In genomic region chr9:123932911-123933675, GRCm38 (mm10) we compare ENCODE assay signal across 33 mouse cellular contexts. TPM values are rescaled to one million over a fixed set of nuclear protein-coding genes. Genes with fewer than 3 reads are reported as not detected.
DNase-seq lines count a peak whose midpoint lies in the region; ATAC-seq and TF ChIP-seq lines count a peak whose summit lies in the region.
"Had no signal": no experiment of that assay in that cellular context is flagged by ENCODE, and none has a peak within 500 bp of the region (broad histone marks: within the 10 kb centered on the region; RNA-seq: fewer than 3 reads in every experiment).

No protein-coding gene starts in this region.

- peaks cover 34% of the 10 kb centered on the region for H3K36me3 ChIP-seq in ES-E14 (ENCODE audit: control insufficient read depth, insufficient read depth, low read length, poor library complexity, severe bottlenecking)
- no peaks in the 10 kb centered on the region for H3K36me3 ChIP-seq in macrophage (ENCODE audit: inconsistent target)
- H3K36me3 ChIP-seq in heart, adult 2 months (ENCODE audit: control insufficient read depth, insufficient read depth, low read length) = no peaks in the 10 kb centered on the region
- no peaks in the 10 kb centered on the region for H3K36me3 ChIP-seq in midbrain, postnatal 0 days (ENCODE audit: insufficient read depth, low read length)
- H3K36me3 ChIP-seq: forebrain, embryonic 10.5 days; heart, embryonic 13.5 days; hindbrain, embryonic 13.5 days; intestine, embryonic 15.5 days; midbrain, embryonic 13.5 days; neural tube, embryonic 12.5 days had no signal

- H3K27ac ChIP-seq in ES-E14 (ENCODE audit: insufficient read depth, low read depth, low read length, poor library complexity, severe bottlenecking) = no peak overlapping the region
- H3K27ac ChIP-seq in bone marrow macrophage, adult 2 months (ENCODE audit: insufficient read depth, low read depth, low read length) = peak overlapping the region; percentile 97
- H3K27ac ChIP-seq in macrophage = peak overlapping the region; percentile 99
- H3K27ac ChIP-seq in heart, adult 2 months = no peak overlapping the region
- no peak overlapping the region for H3K27ac ChIP-seq in midbrain, postnatal 0 days (ENCODE audit: low read depth, low read length)
- H3K27ac ChIP-seq: forebrain, embryonic 10.5 days; heart, embryonic 13.5 days; hindbrain, embryonic 13.5 days; intestine, embryonic 15.5 days; midbrain, embryonic 13.5 days; neural tube, embryonic 12.5 days had no signal

- no peak overlapping the region for H3K9ac ChIP-seq in ES-E14 (ENCODE audit: insufficient read depth, low read depth, low read length, poor library complexity, severe bottlenecking)
- no peak overlapping the region for H3K9ac ChIP-seq in heart, adult 2 months (ENCODE audit: low read depth, low read length)
- H3K9ac ChIP-seq in midbrain, postnatal 0 days (replicated peaks; ENCODE audit: low read length, poor library complexity, severe bottlenecking) = no peak overlapping the region
- H3K9ac ChIP-seq: forebrain, postnatal 0 days; heart, embryonic 13.5 days; hindbrain, embryonic 13.5 days; intestine, embryonic 15.5 days; midbrain, embryonic 13.5 days; neural tube, embryonic 12.5 days had no signal

- intact Hi-C loops in heart, adult 2 months (cut with DNase I) = no loop called here

- peaks cover 78% of the 10 kb centered on the region for H3K9me3 ChIP-seq in ES-E14 (ENCODE audit: control insufficient read depth, insufficient read depth, low read depth, low read length)
- H3K9me3 ChIP-seq in midbrain, postnatal 0 days (ENCODE audit: low read length) = no peaks in the 10 kb centered on the region
- H3K9me3 ChIP-seq: forebrain, embryonic 10.5 days; heart, embryonic 13.5 days; hindbrain, embryonic 13.5 days; intestine, embryonic 15.5 days; megakaryocyte, embryonic 14.5 days; midbrain, embryonic 13.5 days; neural tube, embryonic 12.5 days had no signal

- no peaks in the 10 kb centered on the region for H3K79me2 ChIP-seq in macrophage (ENCODE audit: inconsistent target)
- H3K79me2 ChIP-seq in heart, adult 2 months (replicated peaks; ENCODE audit: control insufficient read depth, insufficient read depth, low read length) = no peaks in the 10 kb centered on the region

- in situ Hi-C loops in ES-E14 (cut with MboI; ENCODE audit: low sequenced_read_pairs in 2 of 2, unreplicated experiment in 2 of 2) = no loop called here

- ATAC-seq in midbrain, postnatal 0 days (ENCODE audit: low FRiP score) = no peak
- ATAC-seq: forebrain, postnatal 0 days; intestine, embryonic 15.5 days; midbrain, embryonic 13.5 days had no signal

- no peaks in the 10 kb centered on the region for H3K27me3 ChIP-seq in heart, adult 2 months (ENCODE audit: control insufficient read depth, insufficient read depth, low read length)
- no peaks in the 10 kb centered on the region for H3K27me3 ChIP-seq in midbrain, postnatal 0 days (ENCODE audit: insufficient read depth, low read length)
- H3K27me3 ChIP-seq: heart, embryonic 13.5 days; hindbrain, embryonic 13.5 days; intestine, embryonic 15.5 days; megakaryocyte, embryonic 14.5 days; midbrain, embryonic 13.5 days; neural tube, embryonic 12.5 days had no signal

- TF ChIP-seq CTCF in bone marrow macrophage, adult 2 months (IDR thresholded peaks at IDR 0.05; ENCODE audit: low read depth, low read length) = no peak
- TF ChIP-seq CTCF in heart, adult 2 months (IDR thresholded peaks at IDR 0.05) = no peak
- no peak for TF ChIP-seq CTCF in midbrain, postnatal 0 days (IDR thresholded peaks at IDR 0.05)

- H3K4me2 ChIP-seq in midbrain, postnatal 0 days (ENCODE audit: low read depth, low read length, poor library complexity, severe bottlenecking) = no peak overlapping the region
- H3K4me2 ChIP-seq: heart, embryonic 13.5 days; hindbrain, embryonic 13.5 days; intestine, embryonic 15.5 days; midbrain, embryonic 13.5 days; neural tube, embryonic 12.5 days had no signal

- H3K4me3 ChIP-seq in ES-E14 (ENCODE audit: insufficient read depth in 1 of 2, low read depth in 1 of 2, low read length in 2 of 2, poor library complexity in 1 of 2, severe bottlenecking in 1 of 2) = no peak overlapping the region
- no peak overlapping the region for H3K4me3 ChIP-seq in bone marrow macrophage, adult 2 months (ENCODE audit: insufficient read depth, low read length)
- H3K4me3 ChIP-seq in macrophage (ENCODE audit: inconsistent target) = no peak overlapping the region
- no peak overlapping the region for H3K4me3 ChIP-seq in heart, adult 2 months
- no peak overlapping the region for H3K4me3 ChIP-seq in midbrain, postnatal 0 days (ENCODE audit: low read depth, low read length)
- H3K4me3 ChIP-seq: forebrain, embryonic 10.5 days; heart, embryonic 13.5 days; hindbrain, embryonic 13.5 days; intestine, embryonic 15.5 days; megakaryocyte, embryonic 14.5 days; midbrain, embryonic 13.5 days; neural tube, embryonic 12.5 days had no signal

- WGBS in macrophage (ENCODE audit: missing documents) = 74% methylated on average over 19 of the region's 19 CpGs
- 87% methylated on average over 19 of the region's 19 CpGs for WGBS in heart, adult 2 months
- 96% methylated on average over 19 of the region's 19 CpGs for whole genome bisulfite sequencing in midbrain, postnatal 0 days

- TF ChIP-seq POLR2A in bone marrow macrophage, adult 2 months (IDR thresholded peaks at IDR 0.05; ENCODE audit: borderline replicate concordance, low read depth, low read length) = no peak
- no peak for TF ChIP-seq POLR2A in heart, adult 2 months (IDR thresholded peaks at IDR 0.05; ENCODE audit: insufficient read depth, low read depth, low read length)

- no peak for TF ChIP-seq EP300 in heart, adult 2 months (IDR thresholded peaks at IDR 0.05; ENCODE audit: insufficient read depth, low read depth, low read length)

- DNase-seq in CD4-positive helper T cell, adult 2 months (ENCODE audit: low read depth, low spot score) = peak; percentile 54
- DNase-seq in ES-E14 (ENCODE audit: low read depth, low spot score) = peak; percentile 19
- DNase-seq in lung, adult 18-20 months = no peak
- no peak for DNase-seq in heart, adult 2 months
- DNase-seq in midbrain, postnatal 0 days (ENCODE audit: low spot score) = no peak
- DNase-seq: adrenal gland, postnatal 25 days; cerebellum, adult 11-12 months; cerebellum, postnatal 10 days; forebrain, postnatal 0 days; gastrocnemius, postnatal 25 days; heart, adult 18-20 months; kidney, adult 9 months; kidney, postnatal 14 days; layer of hippocampus, postnatal 36 days; lung, adult 2 months; lung, postnatal 14 days; retina, postnatal 1 day; thymus, postnatal 14 days had no signal

- no peaks in the 10 kb centered on the region for H3K4me1 ChIP-seq in ES-E14 (ENCODE audit: control insufficient read depth in 2 of 2, insufficient read depth in 2 of 2, low read length in 2 of 2, poor library complexity in 1 of 2)
- peaks cover 61% of the 10 kb centered on the region for H3K4me1 ChIP-seq in bone marrow macrophage, adult 2 months (ENCODE audit: control insufficient read depth, insufficient read depth, low read length)
- peaks cover 4% of the 10 kb centered on the region for H3K4me1 ChIP-seq in heart, adult 2 months (ENCODE audit: control insufficient read depth, insufficient read depth, low read length)
- H3K4me1 ChIP-seq in midbrain, postnatal 0 days (ENCODE audit: insufficient read depth, low read length) = no peaks in the 10 kb centered on the region
- H3K4me1 ChIP-seq: hindbrain, embryonic 13.5 days; intestine, embryonic 15.5 days; midbrain, embryonic 13.5 days had no signal

TF ChIP-seq in ES-E14, 5 proteins besides CTCF, POLR2A, EP300 and RAD21:
- TF ChIP-seq ZC3H11A (IDR thresholded peaks at IDR 0.05; ENCODE audit: borderline replicate concordance, low read depth, low read length) (no peak), CHD2 (IDR thresholded peaks at IDR 0.05; ENCODE audit: low read depth, low read length) (no peak), HCFC1 (IDR thresholded peaks at IDR 0.05; ENCODE audit: borderline replicate concordance, insufficient read depth, low read length) (no peak), ZNF384 (IDR thresholded peaks at IDR 0.05; ENCODE audit: low read depth, low read length) (no peak), MAFK (IDR thresholded peaks at IDR 0.05; ENCODE audit: insufficient read depth, low read depth, low read length) (no peak)

RNA-seq across cellular contexts. Expression of gene Ccr1, which starts 35.4 kb away (rescaled TPM):
- total RNA-seq in ES-E14 (2012; rRNA removed) = not detected in 2 replicates
- 6.0 and 6.5 TPM in 2 replicates for polyA plus RNA-seq in bone marrow macrophage, adult 2 months (2012; ENCODE audit: insufficient read depth, insufficient read length, missing spikeins)
- 100 to 1,000 TPM in 1 of 26 experiments, 10 to 100 TPM in 15, 1 to 10 TPM in 10; 3.2 to 114 (median 15.1) TPM for total RNA-seq in macrophage (2018; cell fraction: chromatin; rRNA removed)
- 100 to 1,000 TPM in 2 of 26 experiments, 10 to 100 TPM in 24; 12.2 to 163 (median 31.0) TPM for total RNA-seq in macrophage (2018; cell fraction: cytosol; rRNA removed)
- total RNA-seq in macrophage (2018; cell fraction: nucleus; rRNA removed) = 100 to 1,000 TPM in 5 of 26 experiments, 10 to 100 TPM in 21; 15.0 to 152 (median 47.8) TPM
- polyA plus RNA-seq in macrophage (2018) = 22.8 to 148 TPM (median 64.7 TPM) in 3 replicates
- under 1 TPM; 0.48 to 0.89 TPM for total RNA-seq in heart, adult 2 months (2021)
- 0.96 and 1.8 TPM in 2 replicates for polyA plus RNA-seq in heart, adult 2 months (2012; rRNA removed)
- total RNA-seq in midbrain, postnatal 0 days (2014; rRNA removed) = 0.49 and 0.57 TPM in 2 replicates
- polyA plus RNA-seq in midbrain, postnatal 0 days (2015; fragmentation: Nextera tagmentation; extraction: Ambion mirVana) = 0.68 and 0.90 TPM in 2 replicates

RNA-seq across cellular contexts. Expression of gene Ccr1l1, which starts 45.1 kb away (rescaled TPM):
- total RNA-seq in ES-E14 (2012; rRNA removed) = not detected in 2 replicates
- 1.3 TPM in 1 of 2 replicates, not detected in the other for polyA plus RNA-seq in bone marrow macrophage, adult 2 months (2012; ENCODE audit: insufficient read depth, insufficient read length, missing spikeins)
- total RNA-seq in macrophage (2018; cell fraction: chromatin; rRNA removed) = 1 to 10 TPM in 20 of 26 experiments, under 1 TPM in 2, not detected in 4; 0.77 to 3.9 (median 1.5) TPM
- 1 to 10 TPM in 4 of 26 experiments, under 1 TPM in 22; 0.24 to 1.5 (median 0.67) TPM for total RNA-seq in macrophage (2018; cell fraction: cytosol; rRNA removed)
- total RNA-seq in macrophage (2018; cell fraction: nucleus; rRNA removed) = 1 to 10 TPM in 23 of 26 experiments, under 1 TPM in 3; 0.79 to 4.5 (median 2.0) TPM
- polyA plus RNA-seq in macrophage (2018) = 0.27 to 1.4 TPM (median 1.0 TPM) in 3 replicates
- not detected for total RNA-seq in heart, adult 2 months (2021)
- not detected in 2 replicates for polyA plus RNA-seq in heart, adult 2 months (2012; rRNA removed)
- not detected in 2 replicates for total RNA-seq in midbrain, postnatal 0 days (2014; rRNA removed)
- 0.15 TPM in 1 of 2 replicates, not detected in the other for polyA plus RNA-seq in midbrain, postnatal 0 days (2015; fragmentation: Nextera tagmentation; extraction: Ambion mirVana)
- total RNA-seq: adrenal gland, postnatal 25 days; forebrain, postnatal 0 days; gastrocnemius, postnatal 25 days; heart, adult 18-20 months; heart, postnatal 25 days; layer of hippocampus, adult 18-20 months; layer of hippocampus, postnatal 36 days; left cerebral cortex, postnatal 10 days had no signal
- polyA plus RNA-seq: embryonic facial prominence, embryonic 11.5 days; forebrain, embryonic 10.5 days; forebrain, postnatal 0 days; heart, embryonic 13.5 days; hindbrain, embryonic 13.5 days; intestine, embryonic 15.5 days; limb, embryonic 11.5 days; lung, adult 2 months; midbrain, embryonic 13.5 days; neural tube, embryonic 12.5 days; stomach, embryonic 14.5 days had no signal

Comparison
In these comparisons a context has a peak if more than half of its experiments do, and no peak if none do; other contexts are left out.
1. DNase-seq: peak in CD4-positive helper T cell, adult 2 months (single experiment) and ES-E14 (single experiment); none in lung, adult 18-20 months (0 of 2), heart, adult 2 months (0 of 2) and midbrain, postnatal 0 days (single experiment).
2. H3K27ac ChIP-seq: peak in bone marrow macrophage, adult 2 months (single experiment) and macrophage (single experiment); none in ES-E14 (single experiment), heart, adult 2 months (single experiment) and midbrain, postnatal 0 days (single experiment).